Mouse (Mus musculus): ENCODE measurements at regions not wholly inside any gene's neighbourhood (a gene's known extent, or its start where the extent isn't known, plus 50 kb on each side); places are given as distances from the start of the nearest gene placed in this dataset.

- Histone ChIP-seq H3K9me3 (replicated peaks; ENCODE audit: low read length) (no peaks in the 10 kb centered on the region), H3K4me1 (ENCODE audit: control insufficient read depth in 1 of 2, insufficient read depth in 2 of 2) (no peaks in the 10 kb centered on the region), H3K9ac (ENCODE audit: insufficient read depth, low read depth) (no peak overlapping the region), H3K79me2 (replicated peaks; ENCODE audit: control insufficient read depth, extremely low read depth, insufficient read depth, poor library complexity, severe bottlenecking) (no peaks in the 10 kb centered on the region), H3K4me2 (ENCODE audit: insufficient read depth, low read depth, poor library complexity, severe bottlenecking) (no peak overlapping the region), H3K27me3 (replicated peaks) (no peaks in the 10 kb centered on the region), H3K4me3 (replicated peaks in 1 of 3; ENCODE audit: low read depth in 2 of 3, low read length in 2 of 3, poor library complexity in 1 of 3) (no peak overlapping the region), H3K36me3 (replicated peaks in 1 of 2; ENCODE audit: control insufficient read depth in 1 of 2, insufficient read depth in 1 of 2, low read length in 1 of 2) (no peaks in the 10 kb centered on the region), H3K27ac (ENCODE audit: insufficient read depth, low read depth) (no peak overlapping the region)
- DNase-seq (ENCODE audit: extremely low read depth) = no peak
- dilution Hi-C loops (cut with MboI; ENCODE audit: extremely low pct_ligation_motif_present, extremely low pct_unique_long_range_greater_than_20kb, low sequenced_read_pairs) (no loop called here), in situ Hi-C loops (cut with MboI; ENCODE audit: low pct_ligation_motif_present, low pct_unique_long_range_greater_than_20kb, low sequenced_read_pairs) (no loop called here)
- TF ChIP-seq SIN3A (IDR thresholded peaks at IDR 0.05; ENCODE audit: low read length) = no peak
These were observed 1471.3 kb upstream of the Lrrc6 start for GRCm38 (mm10) chr15:67971998-67972397.

DNA sequence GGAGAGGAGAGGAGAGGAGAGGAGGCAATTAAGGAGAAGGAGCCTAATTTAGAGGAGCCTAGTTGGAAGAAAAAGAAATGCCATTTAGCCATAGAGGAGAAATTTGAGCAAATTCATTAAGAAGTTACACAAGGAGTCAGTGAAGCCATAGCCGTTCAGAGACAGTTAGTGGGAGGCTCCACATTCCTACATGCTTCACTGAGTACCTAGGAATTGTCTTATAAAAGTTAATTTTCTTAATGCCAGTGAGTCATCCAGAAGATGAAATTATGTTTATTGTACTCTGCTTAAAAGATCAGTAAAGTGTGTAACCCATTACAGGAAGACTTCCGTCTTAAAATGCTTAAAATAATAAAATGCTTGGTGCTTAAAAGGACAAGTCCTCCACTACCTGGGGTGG, 1453.5 kb upstream of the Lrrc6 start:
- H3K27ac ChIP-seq (ENCODE audit: insufficient read depth, low read depth) = no peak overlapping the region
- dilution Hi-C loops (cut with MboI; ENCODE audit: extremely low pct_ligation_motif_present, extremely low pct_unique_long_range_greater_than_20kb, low sequenced_read_pairs) = no loop called here
- no peak overlapping the region for H3K9ac ChIP-seq (ENCODE audit: insufficient read depth, low read depth)
- no peak overlapping the region for H3K4me2 ChIP-seq (ENCODE audit: insufficient read depth, low read depth, poor library complexity, severe bottlenecking)
- H3K4me3 ChIP-seq (replicated peaks in 1 of 3; ENCODE audit: low read depth in 2 of 3, low read length in 2 of 3, poor library complexity in 1 of 3) = no peak overlapping the region
- no peaks in the 10 kb centered on the region for H3K79me2 ChIP-seq (replicated peaks; ENCODE audit: control insufficient read depth, extremely low read depth, insufficient read depth, poor library complexity, severe bottlenecking)
- no peaks in the 10 kb centered on the region for H3K36me3 ChIP-seq (replicated peaks in 1 of 2; ENCODE audit: control insufficient read depth in 1 of 2, insufficient read depth in 1 of 2, low read length in 1 of 2)
- no peaks in the 10 kb centered on the region for H3K4me1 ChIP-seq (ENCODE audit: control insufficient read depth in 1 of 2, insufficient read depth in 2 of 2)
- TF ChIP-seq CHD1 (IDR thresholded peaks at IDR 0.05; ENCODE audit: low read depth, low read length) (no peak), IRF4 (IDR thresholded peaks at IDR 0.05; ENCODE audit: low read depth, low read length) (no peak), TCF12 (IDR thresholded peaks at IDR 0.05; ENCODE audit: low read depth, low read length) (no peak), JUN (IDR thresholded peaks at IDR 0.05; ENCODE audit: insufficient read depth, low read depth, low read length) (no peak), CTCF (conservative IDR thresholded peaks at IDR 0.05 in 1 of 2, IDR thresholded peaks at IDR 0.05 in 1 of 2; ENCODE audit: low read depth in 2 of 2, low read length in 2 of 2) (no peak), PAX5 (IDR thresholded peaks at IDR 0.05; ENCODE audit: low read length) (no peak), UBTF (IDR thresholded peaks at IDR 0.05; ENCODE audit: low read depth, low read length) (no peak), GABPA (IDR thresholded peaks at IDR 0.05; ENCODE audit: insufficient replicate concordance, low read depth, low read length) (no peak), ETS1 (conservative IDR thresholded peaks at IDR 0.05; ENCODE audit: low read depth, low read length) (no peak), EP300 (IDR thresholded peaks at IDR 0.05; ENCODE audit: low read length) (no peak), ZMIZ1 (IDR thresholded peaks at IDR 0.05; ENCODE audit: low read depth, low read length) (no peak), RAD21 (IDR thresholded peaks at IDR 0.05; ENCODE audit: low read depth, low read length) (no peak), NRF1 (IDR thresholded peaks at IDR 0.05; ENCODE audit: low read depth, low read length) (no peak), POLR2A (IDR thresholded peaks at IDR 0.05; ENCODE audit: low read depth, low read length) (no peak), MAFK (IDR thresholded peaks at IDR 0.05; ENCODE audit: insufficient replicate concordance, low read length) (no peak), HCFC1 (IDR thresholded peaks at IDR 0.05; ENCODE audit: low read depth, low read length) (no peak), RCOR1 (conservative IDR thresholded peaks at IDR 0.05; ENCODE audit: low read depth, low read length) (no peak)
- DNase-seq (ENCODE audit: extremely low read depth) = no peak
- H3K27me3 ChIP-seq (replicated peaks) = no peaks in the 10 kb centered on the region
- in situ Hi-C loops (cut with MboI; ENCODE audit: low pct_ligation_motif_present, low pct_unique_long_range_greater_than_20kb, low sequenced_read_pairs) = no loop called here
- H3K9me3 ChIP-seq (replicated peaks; ENCODE audit: low read length) = no peaks in the 10 kb centered on the region

All from CH12.LX (cell line).